In the genomic region with DNA sequence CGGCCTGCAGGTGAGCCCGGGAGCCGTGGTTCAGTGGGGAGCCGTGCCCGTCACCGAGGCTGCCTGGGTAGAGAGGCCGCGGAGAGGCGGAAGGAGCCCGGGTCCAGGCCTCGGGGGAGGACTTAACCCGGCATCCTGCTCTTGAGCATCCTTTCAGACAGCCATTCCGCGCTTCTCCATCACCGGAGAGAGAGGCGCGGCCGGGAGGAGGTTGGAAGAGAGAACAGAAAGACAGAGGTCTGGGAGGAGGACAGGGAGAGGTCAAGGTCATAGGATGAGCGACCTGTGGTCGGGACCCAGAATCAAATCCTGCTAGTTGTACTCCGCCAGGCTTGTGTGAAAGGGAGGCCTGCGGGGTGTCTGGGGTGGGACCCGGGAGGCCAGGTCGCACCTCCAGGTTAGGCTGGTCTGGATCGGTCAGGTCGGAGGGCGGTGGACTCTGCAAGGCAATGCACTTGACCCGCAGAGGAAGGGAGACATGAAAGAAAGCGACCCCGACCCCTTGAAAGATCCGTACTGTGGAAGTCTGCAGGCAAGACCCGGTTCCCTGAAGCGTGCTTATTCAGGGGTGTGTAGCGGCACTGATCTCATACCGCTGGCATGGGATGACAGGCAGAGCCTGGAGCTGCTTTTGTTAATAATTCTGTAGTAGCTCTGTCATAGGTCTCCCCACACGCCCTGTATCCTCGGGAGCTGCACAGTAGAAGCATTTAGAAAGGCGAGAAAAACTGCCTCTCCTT, we compare ENCODE assay signal across 8 mouse cellular contexts. TPM values are rescaled to one million over a fixed set of nuclear protein-coding genes. Genes with fewer than 3 reads are reported as not detected.
DNase-seq lines count a peak whose midpoint lies in the region; ATAC-seq and TF ChIP-seq lines count a peak whose summit lies in the region.

No protein-coding gene starts in this region.

- H3K9me3 ChIP-seq in hindbrain, embryonic 14.5 days (ENCODE audit: control insufficient read depth, low read length) = no peaks in the 10 kb centered on the region

- TF ChIP-seq CTCF in layer of hippocampus, adult 2 months (conservative IDR thresholded peaks at IDR 0.05) = no peak
- no peak for TF ChIP-seq CTCF in brain, embryonic 14.5 days (IDR thresholded peaks at IDR 0.05; ENCODE audit: borderline replicate concordance, extremely low read depth, insufficient read depth, insufficient read length)

- peaks cover 6% of the 10 kb centered on the region for H3K36me3 ChIP-seq in hindbrain, embryonic 14.5 days (replicated peaks; ENCODE audit: control insufficient read depth, insufficient read depth)

- H3K4me2 ChIP-seq in hindbrain, embryonic 14.5 days (replicated peaks) = peak overlapping the region; percentile 91

- H3K27me3 ChIP-seq in hindbrain, embryonic 14.5 days (ENCODE audit: control insufficient read depth, insufficient read depth, low read length) = no peaks in the 10 kb centered on the region

- ATAC-seq in hindbrain, embryonic 14.5 days (ENCODE audit: low FRiP score) = peak; percentile 11; the same call in 1 of the 2 replicates
- ATAC-seq in megakaryocyte-erythroid progenitor cell, adult 5-6 weeks (replicated peaks; ENCODE audit: low FRiP score, low TSS enrichment, poor library complexity, severe bottlenecking) = peak; percentile 11

- peak overlapping the region; percentile 99 for H3K4me3 ChIP-seq in layer of hippocampus, adult 2 months
- peak overlapping the region; percentile 99 for H3K4me3 ChIP-seq in hindbrain, embryonic 14.5 days (replicated peaks; ENCODE audit: low read length)

- DNase-seq in layer of hippocampus, adult 2 months (ENCODE audit: low spot score in 2 of 2) = no peak
- DNase-seq in layer of hippocampus, postnatal 36 days = no peak
- DNase-seq in brain, embryonic 14.5 days (ENCODE audit: low read depth) = peak; percentile 35
- DNase-seq in hindbrain, embryonic 14.5 days (ENCODE audit: low spot score) = no peak
- DNase-seq in right cerebral cortex, postnatal 4 days = no peak
- no peak for DNase-seq in adrenal gland, adult (ENCODE audit: inconsistent age in 2 of 2, low spot score in 1 of 2)
- no peak for DNase-seq in cerebellum, postnatal 4 days (ENCODE audit: low spot score in 2 of 2)

- H3K4me1 ChIP-seq in hindbrain, embryonic 14.5 days (replicated peaks; ENCODE audit: control insufficient read depth, insufficient read depth, low read length) = peaks cover 29% of the 10 kb centered on the region

- 1% methylated on average over 37 of the region's 38 CpGs for WGBS in hindbrain, embryonic 14.5 days

- no peak for TF ChIP-seq POLR2A in brain, embryonic 14.5 days (IDR thresholded peaks at IDR 0.05; ENCODE audit: borderline replicate concordance, extremely low read depth, insufficient read depth, insufficient read length, poor library complexity, severe bottlenecking)

- peak overlapping the region; percentile 99 for H3K27ac ChIP-seq in layer of hippocampus, adult 2 months
- H3K27ac ChIP-seq in hindbrain, embryonic 14.5 days = peak overlapping the region; percentile 88

- H3K9ac ChIP-seq in hindbrain, embryonic 14.5 days = peak overlapping the region; percentile 98

RNA-seq across cellular contexts. Expression of a gene that starts 0.6 kb away (rescaled TPM):
- 100 to 1,000 TPM; 170 to 183 TPM for total RNA-seq in layer of hippocampus, adult 2 months (2021)
- 100 to 1,000 TPM; 175 to 186 TPM for total RNA-seq in layer of hippocampus, postnatal 36 days (2021)
- polyA plus RNA-seq in brain, embryonic 14.5 days (2012; rRNA removed) = 213 and 233 TPM in 2 replicates
- polyA plus RNA-seq in hindbrain, embryonic 14.5 days (2014; fragmentation: Nextera tagmentation; extraction: Ambion mirVana) = 482 and 502 TPM in 2 replicates
- total RNA-seq in megakaryocyte-erythroid progenitor cell, adult 5-6 weeks (2014; fragmentation: Nextera tagmentation) = 154 and 177 TPM in 2 replicates
- 99.5 and 128 TPM in 2 replicates for total RNA-seq in megakaryocyte-erythroid progenitor cell, adult 5-6 weeks (2017)

RNA-seq across cellular contexts. Expression of a gene that starts 25.0 kb away (rescaled TPM):
- total RNA-seq in layer of hippocampus, adult 2 months (2021) = 100 to 1,000 TPM; 155 to 162 TPM
- total RNA-seq in layer of hippocampus, postnatal 36 days (2021) = 100 to 1,000 TPM; 150 to 154 TPM
- 260 and 278 TPM in 2 replicates for polyA plus RNA-seq in brain, embryonic 14.5 days (2012; rRNA removed)
- 176 and 178 TPM in 2 replicates for polyA plus RNA-seq in hindbrain, embryonic 14.5 days (2014; fragmentation: Nextera tagmentation; extraction: Ambion mirVana)
- total RNA-seq in megakaryocyte-erythroid progenitor cell, adult 5-6 weeks (2014; fragmentation: Nextera tagmentation) = 24.6 and 25.2 TPM in 2 replicates
- 20.4 and 28.7 TPM in 2 replicates for total RNA-seq in megakaryocyte-erythroid progenitor cell, adult 5-6 weeks (2017)

RNA-seq across cellular contexts. Expression of a gene that starts 48.6 kb away (rescaled TPM):
- total RNA-seq in layer of hippocampus, adult 2 months (2021) = 1 to 10 TPM; 4.5 to 6.9 TPM
- 1 to 10 TPM; 5.7 to 5.8 TPM for total RNA-seq in layer of hippocampus, postnatal 36 days (2021)
- polyA plus RNA-seq in brain, embryonic 14.5 days (2012; rRNA removed) = 186 and 220 TPM in 2 replicates
- 164 and 190 TPM in 2 replicates for polyA plus RNA-seq in hindbrain, embryonic 14.5 days (2014; fragmentation: Nextera tagmentation; extraction: Ambion mirVana)
- total RNA-seq in megakaryocyte-erythroid progenitor cell, adult 5-6 weeks (2014; fragmentation: Nextera tagmentation) = not detected in 2 replicates
- not detected in 2 replicates for total RNA-seq in megakaryocyte-erythroid progenitor cell, adult 5-6 weeks (2017)

RNA-seq across cellular contexts. Expression of a gene that starts 55.5 kb away (rescaled TPM):
- total RNA-seq in layer of hippocampus, adult 2 months (2021) = 10 to 100 TPM; 20.2 to 26.5 TPM
- total RNA-seq in layer of hippocampus, postnatal 36 days (2021) = 10 to 100 TPM; 22.1 to 24.4 TPM
- 0.43 and 0.67 TPM in 2 replicates for polyA plus RNA-seq in brain, embryonic 14.5 days (2012; rRNA removed)
- 0.74 and 1.5 TPM in 2 replicates for polyA plus RNA-seq in hindbrain, embryonic 14.5 days (2014; fragmentation: Nextera tagmentation; extraction: Ambion mirVana)
- total RNA-seq in megakaryocyte-erythroid progenitor cell, adult 5-6 weeks (2014; fragmentation: Nextera tagmentation) = 1.3 and 1.6 TPM in 2 replicates
- total RNA-seq in megakaryocyte-erythroid progenitor cell, adult 5-6 weeks (2017) = 2.9 and 3.8 TPM in 2 replicates

Comparison
In these comparisons a context has a peak if more than half of its experiments do, and no peak if none do; other contexts are left out.
1. RNA of a gene that starts 25.0 kb away (total RNA-seq): 155 to 162 TPM in layer of hippocampus, adult 2 months and 150 to 154 TPM in layer of hippocampus, postnatal 36 days; 20.4 to 28.7 TPM in megakaryocyte-erythroid progenitor cell, adult 5-6 weeks; every median in the first group is over 4 times any median in the second.
2. RNA of a gene that starts 48.6 kb away (total RNA-seq): 4.5 to 6.9 TPM in layer of hippocampus, adult 2 months and 5.7 to 5.8 TPM in layer of hippocampus, postnatal 36 days; not detected in megakaryocyte-erythroid progenitor cell, adult 5-6 weeks; every median in the first group is over 4 times any median in the second.